Mouse (Mus musculus) heart, adult 2 months (tissue): ENCODE measurements around the gene Trmt10c.

Experiments used
- CTCF ChIP-seq: fragments of 200-600 bp; IDR thresholded peaks from 2 replicates; pipeline ENCODE4 v1.8.1; 2022; ENCODE audit warnings: antibody characterized with exemption, mild to moderate bottlenecking, moderate library complexity
- EP300 ChIP-seq: fragments of 200-500 bp; IDR thresholded peaks from 2 replicates; pipeline ENCODE4 v1.6.1; 2011; ENCODE audit warnings: low read depth, low read length, control low read depth; ENCODE audit not compliant: insufficient read depth
- POLR2A ChIP-seq: fragments of 200-500 bp; IDR thresholded peaks from 2 replicates; pipeline ENCODE4 v1.6.1; 2011; ENCODE audit warnings: mild to moderate bottlenecking, low read depth, low read length, control low read depth; ENCODE audit not compliant: insufficient read depth

- TF ChIP-seq CTCF (no peak), POLR2A (peak; percentile 67), EP300 (no peak)
Measured at GRCm38 (mm10) chr16:56075222-56076111, 37.8 kb upstream of the Trmt10c start.
